Mouse (Mus musculus) lung, postnatal 36 days (tissue): Measurements from ENCODE around the gene Fhl2.
A peak's percentile ranks its signal among the peaks of the same experiment; 100 is the strongest.
"Not testable (repeated sequence)": the region's sequence is repeated elsewhere in the genome, so short reads cannot be mapped to it uniquely, and the experiment has no call there.

Experiments
- DNase-seq: peaks from one replicate; pipeline ENCODE4 v3.0.0; 2022; ENCODE audit warnings: mixed read lengths

Fhl2 gene

GRCm38 (mm10) chr1:43191078-43191477 lies 5.7 kb downstream of the Fhl2 start:
- DNase-seq, result no peak

DNA sequence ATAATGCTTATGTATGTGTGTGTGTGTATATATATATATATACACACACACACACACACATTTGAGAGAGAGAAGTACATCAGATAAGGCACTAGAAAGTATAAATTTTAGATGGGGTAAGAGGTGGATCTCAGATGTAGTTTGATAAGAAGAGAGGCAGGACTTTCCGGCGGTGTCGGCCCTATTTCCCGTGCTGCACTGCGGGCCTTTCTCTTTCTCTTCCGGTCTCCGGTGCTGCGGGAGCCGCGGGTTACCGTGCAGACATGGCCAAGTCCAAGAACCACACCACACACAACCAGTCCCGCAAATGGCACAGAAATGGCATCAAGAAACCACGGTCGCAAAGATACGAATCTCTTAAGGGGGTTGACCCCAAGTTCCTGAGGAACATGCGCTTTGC lies 7.9 kb downstream of the Fhl2 start:
- DNase-seq, result not testable (repeated sequence)

- DNase-seq, result no peak
Observed at GRCm38 (mm10) chr1:43186334-43186733, 10.4 kb downstream of the Fhl2 start.

GRCm38 (mm10) chr1:43180912-43181311 lies 15.9 kb downstream of the Fhl2 start:
- DNase-seq, result no peak

- no peak for DNase-seq
Observed at GRCm38 (mm10) chr1:43178780-43179179, 18.0 kb downstream of the Fhl2 start.

- DNase-seq, result no peak
Observed at GRCm38 (mm10) chr1:43178378-43178777, 18.4 kb downstream of the Fhl2 start.

DNA sequence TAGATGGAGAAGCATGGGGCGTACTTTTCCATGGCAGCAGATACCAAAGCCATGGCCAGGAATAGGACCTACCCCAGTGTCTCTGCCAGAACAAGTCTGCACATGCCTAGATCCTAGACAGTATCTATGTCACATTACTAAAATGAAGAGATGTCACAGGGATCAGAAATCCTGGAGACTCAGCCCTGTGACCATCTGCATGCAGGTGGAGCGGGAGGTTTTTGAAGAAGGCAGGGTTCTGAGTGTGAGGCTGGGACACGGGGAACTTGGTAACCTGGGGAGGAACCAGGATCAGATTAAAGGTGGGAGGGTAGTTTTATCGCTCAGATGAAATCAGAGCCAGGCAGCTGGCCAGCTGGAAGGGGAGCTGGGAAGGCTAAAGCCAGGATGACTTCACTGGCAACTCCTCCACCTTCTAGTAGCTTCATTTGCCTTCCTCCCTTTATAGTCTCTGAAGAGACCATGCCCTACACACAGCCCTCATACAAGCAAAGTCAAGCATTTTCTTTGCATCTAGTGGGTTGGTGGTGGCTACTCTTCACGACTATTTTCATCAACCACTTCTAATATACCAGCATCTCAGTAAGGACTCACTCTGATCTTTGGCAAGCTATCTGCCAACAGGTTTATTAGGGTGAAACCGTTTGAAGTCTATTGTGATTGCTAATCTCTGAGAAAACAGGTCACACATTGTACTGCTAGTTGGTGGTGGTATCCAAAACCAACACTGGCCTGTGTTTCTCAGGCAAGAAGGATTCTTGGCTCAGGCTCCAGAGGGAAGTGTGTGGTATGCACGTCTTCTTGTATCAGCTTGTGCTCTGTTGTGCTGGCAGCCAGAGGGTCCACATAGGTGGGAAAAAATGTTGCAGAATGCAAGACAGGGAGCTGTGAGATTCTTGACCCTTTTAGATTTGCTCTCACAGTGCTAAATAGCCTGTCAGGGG lies 23.2 kb downstream of the Fhl2 start:
- no peak for DNase-seq

DNA sequence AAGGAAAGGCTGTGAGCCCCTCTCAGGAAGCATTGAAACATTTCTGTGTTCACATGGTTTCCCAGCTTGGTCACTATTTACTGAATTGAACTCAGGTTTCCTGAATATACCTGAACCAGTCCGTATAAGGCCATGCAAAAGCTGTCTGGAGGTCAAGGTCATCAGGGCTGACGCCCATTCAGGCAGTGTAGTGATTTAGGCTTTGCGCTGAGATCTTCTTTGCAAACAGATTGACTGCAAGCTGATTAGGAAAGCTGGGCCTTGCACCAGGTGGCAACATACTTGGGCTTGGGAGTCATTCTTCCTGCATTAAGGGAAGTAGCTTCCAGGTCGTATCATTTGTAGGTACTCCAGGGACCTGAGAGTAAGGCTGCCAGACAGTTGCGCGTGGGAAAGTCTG lies 25.0 kb downstream of the Fhl2 start:
- DNase-seq, result no peak

- no peak for DNase-seq
Observed at GRCm38 (mm10) chr1:43171093-43171492, 25.7 kb downstream of the Fhl2 start.

DNA sequence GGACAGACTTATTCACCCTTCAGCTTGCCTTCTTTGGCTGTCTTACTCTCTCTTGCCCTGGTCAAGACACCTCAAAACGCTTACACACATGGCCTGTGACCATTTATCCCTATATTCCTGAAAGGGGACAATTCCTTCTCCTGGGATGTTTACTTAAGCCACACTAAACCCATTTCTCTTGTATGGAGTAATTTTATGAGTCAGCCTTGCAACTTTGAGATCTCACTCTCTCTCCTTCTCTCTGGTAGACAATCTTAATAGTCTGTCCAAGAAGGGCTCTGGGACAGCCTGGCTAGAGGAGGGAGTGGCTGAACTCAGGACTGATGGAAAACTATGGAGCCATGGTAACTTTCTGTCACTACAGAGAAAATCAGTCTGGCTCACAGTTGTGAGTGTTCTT lies 27.1 kb downstream of the Fhl2 start:
- DNase-seq, result no peak

DNA sequence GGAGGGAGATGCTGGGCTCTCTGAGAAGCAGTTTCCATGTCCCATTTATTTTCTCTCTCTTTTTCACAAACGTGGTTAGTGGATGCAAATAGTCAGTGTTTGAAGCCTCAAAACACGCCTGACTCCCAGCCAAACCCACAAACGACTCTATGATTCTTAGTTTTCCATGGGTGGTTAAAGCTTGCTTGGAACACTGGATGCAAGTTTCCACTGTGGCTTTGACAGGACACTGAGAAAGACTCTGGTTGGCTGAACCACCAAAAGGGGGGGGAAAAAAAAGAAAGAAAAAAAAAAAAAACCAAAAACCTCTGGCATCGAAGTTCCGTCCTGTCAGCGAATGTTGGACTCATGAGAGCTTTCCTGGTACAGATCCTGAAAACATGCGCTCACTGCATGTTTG lies 27.6 kb downstream of the Fhl2 start:
- no peak for DNase-seq

DNA sequence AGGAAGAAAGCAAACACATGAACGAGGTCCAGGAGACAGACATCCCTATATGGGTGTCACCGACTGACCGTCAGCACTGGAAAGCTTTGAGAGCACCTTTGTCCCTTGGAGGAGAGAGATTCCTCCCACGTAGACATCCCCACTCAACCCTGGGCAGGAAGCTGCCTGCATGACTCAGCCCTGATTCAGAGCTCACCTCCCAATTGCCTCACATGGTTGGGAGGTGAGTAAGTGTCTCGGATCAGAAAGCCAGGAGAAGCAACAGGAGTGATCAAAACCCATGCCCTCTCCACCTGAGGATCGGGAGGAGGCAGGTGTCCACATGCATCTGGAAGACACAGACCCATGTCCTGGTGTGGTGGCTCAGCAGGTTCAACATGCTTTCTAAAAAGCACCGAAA lies 28.2 kb downstream of the Fhl2 start:
- DNase-seq, result no peak

DNA sequence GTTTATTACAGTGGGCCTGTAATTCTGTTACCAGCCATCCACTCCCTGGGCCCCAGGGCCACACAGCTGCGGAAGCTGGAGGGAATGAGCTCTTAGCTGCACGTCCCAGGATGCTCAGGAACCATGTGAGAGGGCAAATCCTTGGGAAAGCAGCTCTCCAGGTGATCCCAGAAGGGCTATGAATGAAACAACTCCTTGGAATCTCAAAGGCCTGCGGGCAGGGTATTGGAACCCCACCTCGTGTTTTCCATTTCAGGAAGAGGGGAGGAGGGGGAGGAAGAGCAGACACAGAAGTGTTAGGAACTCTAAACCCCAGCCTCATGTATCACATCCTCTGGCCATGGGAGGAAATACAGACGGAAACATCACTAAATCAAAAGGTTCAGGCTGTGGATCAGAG lies 28.8 kb downstream of the Fhl2 start:
- no peak for DNase-seq

DNA sequence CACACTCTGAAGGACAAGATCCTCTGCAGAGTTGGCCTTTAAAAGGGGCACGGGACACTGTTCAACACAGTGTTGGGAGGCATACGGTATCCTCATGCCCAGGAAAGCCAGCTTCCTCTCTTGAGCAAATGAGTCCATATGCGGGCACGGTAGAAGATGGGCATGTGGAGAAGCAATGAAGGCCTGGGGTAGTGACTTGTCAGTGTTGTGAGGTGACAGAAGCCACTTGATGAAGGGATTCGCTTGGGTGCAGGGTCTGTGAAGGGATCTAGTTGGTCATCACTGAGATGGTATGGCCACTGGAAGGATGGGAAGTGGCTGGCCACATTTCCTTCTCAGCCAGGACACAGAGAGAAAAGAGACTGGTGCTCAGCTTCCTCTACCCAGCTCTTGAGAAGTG lies 32.2 kb downstream of the Fhl2 start:
- DNase-seq, result no peak

DNA sequence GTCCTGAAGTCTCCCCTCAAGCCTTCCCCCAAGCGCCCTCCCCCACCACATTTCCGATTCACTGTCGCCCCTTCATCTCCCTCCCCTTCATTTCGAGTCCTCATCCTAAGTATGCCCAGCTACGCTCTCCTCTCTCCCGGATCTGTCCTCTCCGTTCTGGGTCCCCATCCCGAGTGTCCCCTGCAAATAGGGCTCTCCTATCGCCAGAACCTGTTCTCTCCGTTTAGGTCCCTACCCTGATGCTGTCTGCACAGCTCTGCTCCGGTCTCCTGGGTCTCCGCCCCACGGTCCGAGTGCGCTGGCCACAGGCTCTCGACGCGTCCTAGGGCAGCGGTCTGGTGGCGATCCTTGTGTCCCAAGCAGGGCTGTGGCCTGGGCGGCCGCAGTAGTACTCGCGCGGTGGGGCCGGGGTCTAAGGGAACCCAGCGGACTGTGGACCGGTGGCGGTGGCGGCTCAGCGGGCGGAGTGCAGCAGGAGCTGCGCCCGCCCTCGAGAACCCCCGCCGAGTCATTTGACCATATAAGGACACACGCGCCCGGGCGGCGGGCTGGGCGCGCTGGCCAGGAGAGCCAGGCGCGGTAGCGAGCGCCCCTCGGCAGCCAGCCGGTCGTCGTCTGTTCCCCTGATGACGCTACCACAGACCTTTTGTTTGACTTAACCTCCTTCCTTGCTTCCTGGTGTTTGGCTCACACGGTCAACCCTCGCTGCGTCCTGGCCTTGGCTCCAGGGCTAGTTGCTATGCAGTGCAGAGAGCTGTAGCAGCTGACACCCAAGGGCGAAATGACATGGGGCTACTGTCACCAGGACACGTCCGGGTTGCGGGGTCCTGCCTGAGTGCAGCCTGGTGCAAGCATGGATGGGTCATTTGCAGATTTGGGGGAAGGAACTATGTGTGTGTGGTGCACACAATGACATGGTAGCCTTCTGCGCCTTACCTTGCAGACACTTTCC lies 33.0 kb downstream of the Fhl2 start:
- DNase-seq, result peak; percentile 47

GRCm38 (mm10) chr1:43163084-43163466 lies 33.7 kb downstream of the Fhl2 start:
- DNase-seq, result no peak

- no peak for DNase-seq
Observed at GRCm38 (mm10) chr1:43162394-43162793, 34.4 kb downstream of the Fhl2 start.

GRCm38 (mm10) chr1:43159429-43159828 lies 37.4 kb downstream of the Fhl2 start:
- no peak for DNase-seq

DNA sequence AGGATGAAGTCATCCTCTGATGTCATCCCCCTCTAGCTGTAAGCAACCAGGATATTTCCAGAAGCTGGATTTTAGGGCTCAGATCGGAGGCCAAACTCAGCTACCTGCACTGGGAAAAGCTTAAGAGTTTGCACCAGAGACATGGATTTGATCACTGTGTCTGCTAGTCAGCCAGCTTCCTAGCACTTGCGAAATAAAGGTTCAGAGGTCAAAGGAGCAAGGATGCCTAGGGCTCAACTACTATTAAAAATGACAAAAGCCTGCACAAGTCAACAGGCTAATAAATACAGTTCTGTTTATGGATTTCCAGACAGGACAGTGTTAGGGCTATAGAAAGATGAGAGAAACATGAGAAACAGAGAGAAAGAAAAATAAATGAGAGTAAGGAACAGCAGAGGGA lies 38.9 kb downstream of the Fhl2 start:
- no peak for DNase-seq

GRCm38 (mm10) chr1:43154491-43154890 lies 42.3 kb downstream of the Fhl2 start:
- DNase-seq, result no peak

GRCm38 (mm10) chr1:43153538-43153937 lies 43.2 kb downstream of the Fhl2 start:
- DNase-seq, result no peak

- no peak for DNase-seq
Observed at GRCm38 (mm10) chr1:43152626-43153025, 44.2 kb downstream of the Fhl2 start.

DNA sequence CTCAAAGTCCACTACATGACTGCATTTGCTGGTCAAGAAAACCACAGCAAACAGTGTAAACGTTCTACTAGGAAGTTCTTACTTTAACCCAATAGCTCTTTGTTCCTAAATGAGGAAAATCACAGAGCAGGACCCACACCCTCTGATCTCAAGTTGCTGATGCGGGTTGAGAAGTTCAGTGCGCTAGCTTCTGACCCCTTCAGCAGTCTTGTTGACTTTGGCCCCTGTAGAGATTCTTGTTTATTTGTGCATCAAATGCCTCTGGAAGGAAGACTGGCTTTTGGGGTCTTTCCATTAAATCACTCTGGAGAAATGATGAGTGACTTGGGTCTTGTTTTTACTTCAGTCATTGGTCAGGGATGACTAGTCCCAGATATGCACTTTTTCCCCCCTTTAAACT lies 46.6 kb downstream of the Fhl2 start:
- DNase-seq, result no peak

DNA sequence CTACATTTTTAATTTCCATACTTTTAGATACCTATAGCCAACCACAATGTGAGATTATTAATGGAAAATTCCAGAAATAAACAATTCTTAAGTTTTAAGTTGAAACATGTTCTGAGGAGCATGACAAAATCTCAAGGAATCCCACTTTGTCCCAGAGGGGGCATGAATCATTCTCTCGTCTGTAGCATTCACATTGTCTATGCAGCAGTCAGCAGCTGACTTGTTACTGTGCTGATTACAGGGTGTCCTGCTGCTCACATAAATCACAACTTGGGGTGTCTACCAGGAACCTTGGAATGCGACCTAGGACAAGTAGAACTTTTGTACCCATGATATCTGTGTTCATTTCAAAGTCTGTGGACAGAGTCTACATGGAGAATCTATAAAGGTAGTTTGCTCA lies 49.3 kb downstream of the Fhl2 start:
- no peak for DNase-seq
